ENCODE assay signal across 10 mouse cellular contexts in genomic region chr13:71960846-71961735, GRCm38 (mm10). TPM values are rescaled to one million over a fixed set of nuclear protein-coding genes. Genes with fewer than 3 reads are reported as not detected.
A peak's percentile ranks its signal among the peaks of the same experiment; 100 is the strongest.
DNase-seq lines count a peak whose midpoint lies in the region; ATAC-seq lines count a peak whose summit lies in the region.
"Had no signal": no experiment of that assay in that cellular context is flagged by ENCODE, and none has a peak within 500 bp of the region (broad histone marks: within the 10 kb centered on the region; RNA-seq: fewer than 3 reads in every experiment).

No protein-coding gene starts in this region.

- no peaks in the 10 kb centered on the region for H3K36me3 ChIP-seq in limb, embryonic 12.5 days
- H3K36me3 ChIP-seq in limb, embryonic 10.5 days = no peaks in the 10 kb centered on the region
- no peaks in the 10 kb centered on the region for H3K36me3 ChIP-seq in hindbrain, embryonic 14.5 days (replicated peaks; ENCODE audit: control insufficient read depth, insufficient read depth)
- no peaks in the 10 kb centered on the region for H3K36me3 ChIP-seq in neural tube, embryonic 13.5 days

- peak; percentile 23 to 27 for DNase-seq in cerebellum, postnatal 10 days
- no peak for DNase-seq in cerebellum, postnatal 4 days (ENCODE audit: low spot score in 2 of 2)
- DNase-seq in limb, embryonic 10.5 days (ENCODE audit: low spot score) = no peak
- DNase-seq in hindbrain, embryonic 14.5 days (ENCODE audit: low spot score) = no peak
- no peak for DNase-seq in T-cell, adult 2 months (ENCODE audit: low spot score)
- DNase-seq in spleen, adult 18-20 months = no peak

- H3K9me3 ChIP-seq in limb, embryonic 12.5 days = no peaks in the 10 kb centered on the region
- H3K9me3 ChIP-seq in limb, embryonic 10.5 days (replicated peaks) = no peaks in the 10 kb centered on the region
- H3K9me3 ChIP-seq in hindbrain, embryonic 14.5 days (ENCODE audit: control insufficient read depth, low read length) = no peaks in the 10 kb centered on the region
- H3K9me3 ChIP-seq in neural tube, embryonic 13.5 days = no peaks in the 10 kb centered on the region

- no peak overlapping the region for H3K9ac ChIP-seq in limb, embryonic 12.5 days (replicated peaks)
- peak overlapping the region; percentile 90 for H3K9ac ChIP-seq in hindbrain, embryonic 14.5 days
- 0 out of 2 replicates have a peak overlapping the region, but pooled peaks have one; percentile 61 for H3K9ac ChIP-seq in neural tube, embryonic 13.5 days

- WGBS in limb, embryonic 12.5 days = 3% methylated on average over 9 of the region's 9 CpGs
- WGBS in limb, embryonic 10.5 days = under 1% methylated on average over 9 of the region's 9 CpGs
- WGBS in hindbrain, embryonic 14.5 days = 11% methylated on average over 9 of the region's 9 CpGs
- 12% methylated on average over 9 of the region's 9 CpGs for WGBS in neural tube, embryonic 13.5 days

- peaks cover 40% of the 10 kb centered on the region for H3K4me1 ChIP-seq in limb, embryonic 12.5 days (replicated peaks)
- H3K4me1 ChIP-seq in limb, embryonic 10.5 days = peaks cover 48% of the 10 kb centered on the region
- H3K4me1 ChIP-seq in hindbrain, embryonic 14.5 days (replicated peaks; ENCODE audit: control insufficient read depth, insufficient read depth, low read length) = peaks cover 12% of the 10 kb centered on the region; the same call in 1 of the 2 replicates
- H3K4me1 ChIP-seq in neural tube, embryonic 13.5 days (replicated peaks) = peaks cover 64% of the 10 kb centered on the region

- H3K4me2 ChIP-seq in limb, embryonic 12.5 days = peak overlapping the region; percentile 47
- H3K4me2 ChIP-seq in hindbrain, embryonic 14.5 days (replicated peaks) = peak overlapping the region; percentile 70
- H3K4me2 ChIP-seq in neural tube, embryonic 13.5 days = peak overlapping the region; percentile 70

- H3K4me3 ChIP-seq in limb, embryonic 12.5 days (replicated peaks) = peak overlapping the region; percentile 60
- no peak overlapping the region for H3K4me3 ChIP-seq in limb, embryonic 10.5 days
- peak overlapping the region; percentile 67 for H3K4me3 ChIP-seq in hindbrain, embryonic 14.5 days (replicated peaks; ENCODE audit: low read length)
- peak overlapping the region; percentile 52 for H3K4me3 ChIP-seq in neural tube, embryonic 13.5 days
- H3K4me3 ChIP-seq: erythroblast, embryonic 14.5 days had no signal

- no peak for ATAC-seq in limb, embryonic 12.5 days (ENCODE audit: insufficient number of reproducible peaks, insufficient read depth, low FRiP score, low TSS enrichment, low read depth)
- no peak for ATAC-seq in hindbrain, embryonic 14.5 days (ENCODE audit: low FRiP score)
- no peak for ATAC-seq in neural tube, embryonic 13.5 days (ENCODE audit: low read depth)

- no peak overlapping the region for H3K27ac ChIP-seq in limb, embryonic 12.5 days
- H3K27ac ChIP-seq in limb, embryonic 10.5 days = no peak overlapping the region
- peak overlapping the region; percentile 87 for H3K27ac ChIP-seq in hindbrain, embryonic 14.5 days
- no peak overlapping the region; the same call in 1 of the 2 replicates for H3K27ac ChIP-seq in neural tube, embryonic 13.5 days (replicated peaks)

- H3K27me3 ChIP-seq in limb, embryonic 12.5 days = peaks cover 96% of the 10 kb centered on the region
- H3K27me3 ChIP-seq in limb, embryonic 10.5 days (ENCODE audit: low read depth, poor library complexity, severe bottlenecking) = peaks cover 98% of the 10 kb centered on the region
- peaks cover 61% of the 10 kb centered on the region for H3K27me3 ChIP-seq in hindbrain, embryonic 14.5 days (ENCODE audit: control insufficient read depth, insufficient read depth, low read length)
- H3K27me3 ChIP-seq in neural tube, embryonic 13.5 days = peaks cover 94% of the 10 kb centered on the region

RNA-seq across cellular contexts. Expression of gene Irx1, which starts 2.4 kb away (rescaled TPM):
- 6.1 and 6.9 TPM in 2 replicates for polyA plus RNA-seq in limb, embryonic 12.5 days (2016; fragmentation: Nextera tagmentation; extraction: Ambion mirVana)
- not detected in 2 replicates for polyA plus RNA-seq in limb, embryonic 10.5 days (2016; fragmentation: Nextera tagmentation; extraction: Ambion mirVana)
- 4.0 and 4.7 TPM in 2 replicates for polyA plus RNA-seq in hindbrain, embryonic 14.5 days (2014; fragmentation: Nextera tagmentation; extraction: Ambion mirVana)
- 2.9 and 3.8 TPM in 2 replicates for polyA plus RNA-seq in neural tube, embryonic 13.5 days (2015; fragmentation: Nextera tagmentation; extraction: Ambion mirVana)
- polyA plus RNA-seq: erythroblast, embryonic 14.5 days; liver, embryonic 16.5 days had no signal

Comparison
In these comparisons a context has a peak if more than half of its experiments do, and no peak if none do; other contexts are left out.
1. DNase-seq: peak in cerebellum, postnatal 10 days (2 of 2); none in cerebellum, postnatal 4 days (0 of 2), limb, embryonic 10.5 days (single experiment), hindbrain, embryonic 14.5 days (single experiment), T-cell, adult 2 months (single experiment) and spleen, adult 18-20 months (0 of 2).
2. Peak in every context shown above with its lines, with median percentiles within 50 percentile points of each other: H3K4me2 ChIP-seq.